Mouse (Mus musculus) large intestine, adult 2 months (tissue): Measurements from ENCODE around the gene Olfr1274-ps. TPM values are rescaled to one million over a fixed set of nuclear protein-coding genes. Genes with fewer than 3 reads are reported as not detected.

Experiments used
- polyA plus RNA-seq: library from polyadenylated mRNA; depleted of rRNA; stranded (reverse); fragments of >200 nt; gene quantifications from 2 replicates; pipeline ENCODE4 v1.2.3, GENCODE M21; 2012; rRNA removed

The Olfr1274-ps gene
- polyA plus RNA-seq, 1 experiment = not detected

Other genes starting within 250 kb of the Olfr1274-ps start
- not detected in 2 replicates for gene Olfr1270, start 245.6 kb upstream of the Olfr1274-ps start, polyA plus RNA-seq
- gene Olfr1506, start 174.2 kb upstream of the Olfr1274-ps start, polyA plus RNA-seq = not detected in 2 replicates
- gene Olfr142, start 141.1 kb upstream of the Olfr1274-ps start, polyA plus RNA-seq = not detected in 2 replicates
- gene Olfr1271, start 127.7 kb upstream of the Olfr1274-ps start, polyA plus RNA-seq = not detected in 2 replicates
- not detected in 2 replicates for gene Olfr1272, start 105.8 kb upstream of the Olfr1274-ps start, polyA plus RNA-seq
- gene Gm13769, start 76.5 kb upstream of the Olfr1274-ps start, polyA plus RNA-seq = not detected in 2 replicates
- 12.2 and 13.6 TPM in 2 replicates for gene Ptprj, start 182.0 kb downstream of the Olfr1274-ps start, polyA plus RNA-seq